Mouse (Mus musculus) right cerebral cortex, adult 18-20 months (tissue): Measurements from ENCODE around the gene 9430097D07Rik.

Experiments used
- DNase-seq: peaks from one replicate; pipeline ENCODE4 v3.0.0; 2022; ENCODE audit warnings: mixed read lengths

The 9430097D07Rik gene

DNA sequence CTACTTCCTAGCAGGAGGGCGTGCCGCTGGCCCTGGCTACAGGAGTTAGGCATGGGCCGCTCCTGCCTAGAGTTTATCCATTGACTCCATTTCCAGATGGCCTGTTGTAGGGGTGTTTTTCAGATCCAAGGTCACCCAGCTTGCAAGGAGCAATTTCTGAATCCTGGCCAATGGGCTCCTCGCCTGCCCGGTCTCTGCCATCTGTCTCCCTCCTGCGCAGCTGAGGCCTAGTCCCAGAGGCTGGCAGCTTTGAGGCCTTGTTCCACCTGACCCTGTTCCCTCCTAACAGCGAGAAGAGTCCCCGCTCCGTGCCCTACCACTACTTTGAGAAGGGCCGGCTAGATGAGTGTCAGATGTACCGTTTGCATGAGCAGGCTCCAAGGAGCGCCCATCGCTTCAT, 21.2 kb upstream of the 9430097D07Rik start:
- no peak for DNase-seq

DNA sequence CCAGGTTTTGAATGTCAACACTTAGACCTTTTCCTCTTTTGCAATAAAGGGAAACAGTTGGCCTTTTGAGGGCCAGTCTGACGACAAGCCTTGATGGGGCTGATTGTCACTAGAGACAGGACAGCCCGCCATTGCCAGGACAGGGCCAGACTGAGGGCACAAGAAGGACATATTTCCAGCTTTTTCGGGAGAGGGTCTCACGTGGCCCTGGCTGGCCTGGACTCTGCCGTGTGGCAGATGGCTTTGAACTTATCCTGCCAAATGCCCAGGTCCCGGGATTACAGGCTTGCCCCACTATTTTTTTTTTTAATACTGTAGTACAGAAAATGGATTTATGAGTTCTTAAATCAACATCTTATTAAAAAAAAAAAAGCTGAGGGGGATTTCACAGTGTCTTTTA, 15.8 kb upstream of the 9430097D07Rik start:
- DNase-seq = no peak

DNA sequence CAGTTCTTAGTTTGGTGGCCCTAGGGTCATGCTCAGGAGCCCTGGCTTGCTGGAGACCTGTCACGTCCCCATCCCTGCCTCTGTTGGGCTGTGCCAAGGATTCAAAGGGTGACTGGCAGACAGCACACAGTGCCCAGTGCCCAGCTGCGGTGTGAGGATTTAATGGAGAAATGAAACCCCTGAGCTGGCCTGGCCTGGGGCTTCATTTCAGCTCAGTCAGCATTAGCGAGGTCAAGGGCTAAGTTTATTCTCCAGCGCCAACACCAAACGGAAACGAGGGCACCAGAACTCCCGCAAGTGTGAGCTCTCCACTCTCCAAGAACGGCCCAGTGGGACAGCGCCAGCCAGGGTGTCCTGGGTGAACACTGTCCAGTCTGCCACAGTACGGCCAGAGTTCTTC, 14.7 kb upstream of the 9430097D07Rik start:
- DNase-seq = no peak

DNA sequence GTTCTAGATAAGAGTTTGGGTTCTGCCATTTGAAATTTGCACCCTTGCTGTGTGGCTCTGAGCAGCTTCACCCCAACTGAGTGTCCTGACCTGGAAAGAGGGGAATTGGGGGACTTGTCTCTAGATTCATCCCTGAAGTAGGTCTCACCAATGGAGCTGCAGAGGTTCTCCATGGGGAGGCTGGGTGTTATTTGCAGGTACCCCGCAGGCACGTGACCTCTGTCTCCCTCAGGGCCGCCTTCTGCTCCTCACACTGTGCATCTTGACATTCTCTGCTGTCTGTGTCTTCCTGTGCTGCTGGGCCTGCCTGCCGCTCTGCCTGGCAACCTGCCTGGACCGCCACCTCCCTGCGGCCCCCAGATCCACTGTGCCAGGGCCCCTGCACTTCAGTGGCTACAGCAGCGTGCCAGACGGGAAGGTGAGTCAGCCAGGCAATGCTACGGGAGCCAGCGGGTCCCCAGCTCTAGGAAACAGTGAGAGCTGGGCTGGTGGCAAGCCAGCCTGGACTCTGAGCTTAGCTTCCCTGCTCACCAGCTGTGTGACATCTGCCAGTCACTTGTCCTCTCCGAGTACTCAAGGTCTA, 13.8 kb upstream of the 9430097D07Rik start:
- peak; percentile 77 for DNase-seq

DNA sequence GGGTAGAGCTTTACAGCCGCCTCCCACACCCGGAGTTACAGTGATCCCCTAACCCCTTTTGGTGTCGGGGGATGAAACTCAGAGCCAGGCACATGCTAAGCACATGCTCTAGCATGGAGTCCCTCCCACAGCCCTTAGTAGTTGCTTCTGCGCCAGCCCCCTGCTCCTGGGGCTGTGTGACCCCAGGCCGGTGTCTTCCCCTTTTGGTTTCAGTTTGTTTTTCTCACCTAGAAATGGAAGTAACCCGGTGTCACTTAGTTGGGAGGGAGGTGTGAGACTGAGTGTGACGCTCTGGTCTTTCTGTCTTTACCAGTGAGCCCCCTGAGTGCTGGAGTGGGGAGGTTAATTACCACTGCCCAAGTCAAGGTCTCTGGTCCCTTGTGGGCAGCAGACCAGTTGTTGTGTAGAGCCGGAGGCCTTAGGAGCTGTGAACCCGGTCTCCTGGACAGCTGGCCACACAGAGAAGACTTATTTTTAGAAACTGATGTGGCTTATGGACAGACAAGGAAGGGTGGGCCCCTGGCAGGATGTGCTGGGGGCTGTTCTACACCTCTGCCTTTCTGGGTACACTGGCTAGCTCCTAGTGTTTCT, 12.3 kb upstream of the 9430097D07Rik start:
- DNase-seq = no peak

DNA sequence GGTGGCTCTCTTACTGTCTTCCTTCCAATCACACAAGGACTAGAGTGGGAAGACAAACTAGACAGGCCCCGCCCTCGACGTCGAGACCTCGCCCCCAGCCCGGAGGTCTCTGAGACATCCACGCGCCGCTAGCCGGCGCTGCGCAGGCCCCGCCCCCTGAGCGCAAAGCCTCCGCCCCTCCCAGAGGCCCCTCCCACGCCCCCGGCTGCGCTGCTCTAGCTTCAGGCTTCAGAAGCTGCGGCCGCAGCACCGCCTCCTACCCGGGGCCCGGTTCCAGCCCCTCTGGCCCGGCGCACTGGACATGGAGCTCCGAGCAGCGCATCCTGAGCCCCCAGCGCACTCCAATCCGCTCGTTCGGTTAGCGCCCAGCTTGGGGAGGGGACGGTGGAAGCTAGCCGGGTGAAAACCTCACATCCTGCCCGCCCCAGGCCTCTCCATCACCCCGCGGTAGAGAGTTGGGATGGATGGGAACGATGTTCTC, 11.4 kb upstream of the 9430097D07Rik start, which contains the start of gene St6galnac4:
Gene St6galnac4 (plus strand): TSS at position 225 of the 481 bp plus-strand sequence.
- DNase-seq = peak; percentile 93

DNA sequence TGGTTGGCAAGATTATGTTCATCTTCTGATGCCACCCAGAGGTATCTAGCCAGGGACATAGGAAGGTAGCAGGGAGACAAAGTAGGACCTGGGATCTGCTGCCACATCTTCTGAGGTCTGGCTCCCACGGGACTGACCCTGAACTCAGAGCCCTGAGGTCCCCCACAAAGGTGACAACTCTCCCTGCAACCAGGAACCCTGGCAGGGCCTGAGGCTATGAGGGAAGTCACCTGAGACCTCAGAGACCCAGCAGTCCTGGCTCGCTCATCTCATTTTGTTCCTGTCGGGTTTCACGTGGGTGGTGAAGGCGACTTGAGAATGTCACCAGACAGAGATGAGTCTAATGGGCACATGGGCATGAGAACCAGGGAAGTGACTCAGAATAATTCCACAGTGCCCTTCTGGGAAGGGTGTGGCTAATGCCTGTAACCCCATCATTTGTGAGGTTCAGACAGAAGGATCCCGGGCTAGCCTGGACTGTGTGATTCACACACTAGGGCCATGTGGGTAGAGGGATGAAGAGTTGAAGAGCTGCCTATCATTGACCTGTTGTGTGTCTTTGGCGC, 9.7 kb upstream of the 9430097D07Rik start:
- no peak for DNase-seq

DNA sequence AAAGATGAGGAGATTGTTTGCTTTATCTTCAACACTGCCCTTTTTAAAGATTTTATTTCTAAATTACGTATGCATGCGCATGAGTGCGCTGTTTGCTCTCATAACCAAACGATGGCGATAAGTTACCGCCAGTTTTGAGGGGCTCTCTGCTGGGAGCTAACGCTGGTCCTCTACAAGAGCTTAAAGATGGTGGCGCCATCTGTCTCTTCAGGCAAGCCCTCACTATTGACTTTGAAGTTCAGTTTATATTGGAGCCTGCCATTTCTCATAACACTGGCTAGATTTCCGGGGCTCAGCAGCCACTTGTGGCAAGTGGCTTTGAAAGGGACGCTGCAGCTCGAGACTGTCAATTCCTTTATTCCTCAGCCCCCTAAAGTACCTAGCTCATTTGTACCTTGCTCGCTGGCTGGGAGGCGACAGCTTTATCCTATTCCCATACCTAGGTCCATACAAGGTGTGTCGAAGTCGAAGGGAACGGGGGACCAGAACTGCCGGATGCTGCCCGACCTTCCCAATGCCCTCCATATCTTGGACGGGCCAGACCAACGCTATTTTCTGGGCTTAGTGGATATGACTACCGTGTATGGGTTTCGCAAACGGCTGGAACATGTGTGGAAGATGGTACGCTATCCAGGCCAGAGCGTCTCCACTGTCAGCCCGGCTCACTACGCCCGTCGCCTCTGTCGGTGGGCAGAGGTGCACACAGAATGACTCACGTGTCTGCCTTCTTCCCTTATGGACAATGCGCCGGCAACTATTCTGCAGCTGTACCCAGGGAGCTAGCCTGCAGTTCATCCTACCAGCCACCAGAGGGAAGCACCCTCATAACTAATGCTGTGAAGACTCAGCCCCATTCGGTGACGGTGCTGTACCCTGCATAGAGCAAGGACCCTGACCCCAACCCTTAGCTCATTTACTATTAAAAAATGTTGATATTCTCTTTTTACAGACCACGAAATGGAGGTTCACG, 7.6 kb upstream of the 9430097D07Rik start:
- peak; percentile 89 for DNase-seq

DNA sequence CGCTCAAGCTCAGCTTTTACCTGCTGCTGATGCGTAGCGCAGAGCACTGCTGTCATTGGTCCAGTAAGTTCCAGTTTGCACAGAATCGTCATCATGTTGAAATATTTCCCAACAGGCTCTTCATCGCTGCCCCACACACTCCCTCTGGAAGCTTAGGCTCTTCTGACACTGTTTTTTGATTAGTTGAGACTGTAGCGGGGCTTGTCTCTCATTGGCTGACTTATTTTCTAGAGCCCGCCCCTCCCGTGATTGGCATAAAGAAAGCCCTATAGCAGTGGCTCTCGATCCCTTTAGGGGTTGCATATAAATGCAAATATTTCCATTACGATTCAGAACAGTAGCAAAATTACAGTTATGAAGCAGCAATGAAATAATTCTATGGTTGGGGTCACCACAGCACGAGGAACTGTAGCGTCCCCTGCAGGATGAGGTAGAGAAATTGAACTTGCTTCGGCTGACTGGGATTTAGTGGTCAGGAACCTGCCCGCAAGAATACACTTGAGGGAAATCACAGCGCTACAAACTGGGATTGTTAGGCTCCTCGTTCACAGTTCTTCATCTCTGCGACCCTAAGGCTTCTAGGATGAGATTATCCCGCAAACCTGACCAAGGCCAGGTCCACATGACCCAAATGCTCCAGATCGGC, 6.1 kb upstream of the 9430097D07Rik start:
- peak; percentile 87 for DNase-seq

DNA sequence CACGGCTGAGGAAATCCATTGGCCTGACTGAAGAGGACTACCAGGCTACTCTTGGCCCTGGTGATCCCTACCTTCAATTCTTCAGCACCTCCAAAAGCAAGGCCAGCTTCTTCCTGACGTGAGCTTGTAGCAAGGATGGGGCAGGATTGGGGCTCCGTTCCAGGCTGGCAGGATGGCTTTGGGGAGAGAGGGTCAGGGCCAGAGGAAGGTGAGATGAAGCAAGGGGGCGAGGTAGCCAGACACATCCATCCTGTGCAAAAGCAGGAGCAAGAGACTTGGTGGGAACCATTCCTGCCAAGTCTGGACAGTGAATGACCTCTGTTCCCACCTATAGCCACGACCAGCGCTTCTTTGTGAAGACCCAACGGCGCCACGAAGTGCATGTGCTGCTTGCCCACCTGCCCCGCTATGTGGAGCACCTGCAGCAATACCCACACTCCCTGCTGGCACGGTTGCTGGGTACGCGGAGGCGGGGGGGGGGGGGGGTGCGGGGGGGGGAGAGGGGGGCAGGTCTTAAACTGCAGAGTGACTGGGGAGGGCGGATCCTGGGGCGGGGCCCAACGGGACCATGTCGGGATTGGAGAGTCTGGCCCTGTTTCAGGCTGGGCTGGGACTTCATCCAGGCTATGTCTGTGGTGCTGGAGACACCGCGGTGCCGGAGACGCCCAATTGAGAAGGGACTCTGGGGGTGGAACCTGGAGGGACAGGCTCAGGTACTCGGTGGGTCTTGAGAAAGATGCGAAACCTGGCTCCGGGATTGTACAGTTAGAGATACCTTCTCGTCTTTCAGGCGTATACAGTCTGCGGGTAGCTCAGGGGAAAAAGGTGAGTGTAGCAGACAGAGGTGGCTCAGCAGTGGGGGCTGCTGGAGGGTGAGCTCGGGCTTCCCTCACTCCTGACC, 2.9 kb upstream of the 9430097D07Rik start:
- no peak for DNase-seq

DNA sequence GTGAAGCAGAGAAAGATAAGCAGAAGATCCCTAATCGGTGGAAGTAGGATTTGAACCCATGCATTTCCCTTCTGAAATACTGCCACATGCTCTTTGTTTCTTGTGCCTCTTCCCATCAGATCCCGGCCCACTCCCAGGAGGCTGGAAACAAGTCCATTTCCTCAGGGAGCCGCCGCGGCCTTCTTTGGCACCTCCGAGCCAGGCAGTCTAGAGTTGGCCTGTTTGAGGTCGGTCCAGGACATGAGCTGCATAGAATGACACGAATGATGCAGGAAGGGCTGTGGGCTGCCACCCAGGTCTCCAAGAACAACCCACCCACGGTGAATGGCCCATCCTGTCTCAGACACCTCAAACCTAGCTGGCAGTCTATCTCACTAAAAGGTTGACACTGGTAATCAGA, 1.0 kb upstream of the 9430097D07Rik start:
- DNase-seq = no peak

DNA sequence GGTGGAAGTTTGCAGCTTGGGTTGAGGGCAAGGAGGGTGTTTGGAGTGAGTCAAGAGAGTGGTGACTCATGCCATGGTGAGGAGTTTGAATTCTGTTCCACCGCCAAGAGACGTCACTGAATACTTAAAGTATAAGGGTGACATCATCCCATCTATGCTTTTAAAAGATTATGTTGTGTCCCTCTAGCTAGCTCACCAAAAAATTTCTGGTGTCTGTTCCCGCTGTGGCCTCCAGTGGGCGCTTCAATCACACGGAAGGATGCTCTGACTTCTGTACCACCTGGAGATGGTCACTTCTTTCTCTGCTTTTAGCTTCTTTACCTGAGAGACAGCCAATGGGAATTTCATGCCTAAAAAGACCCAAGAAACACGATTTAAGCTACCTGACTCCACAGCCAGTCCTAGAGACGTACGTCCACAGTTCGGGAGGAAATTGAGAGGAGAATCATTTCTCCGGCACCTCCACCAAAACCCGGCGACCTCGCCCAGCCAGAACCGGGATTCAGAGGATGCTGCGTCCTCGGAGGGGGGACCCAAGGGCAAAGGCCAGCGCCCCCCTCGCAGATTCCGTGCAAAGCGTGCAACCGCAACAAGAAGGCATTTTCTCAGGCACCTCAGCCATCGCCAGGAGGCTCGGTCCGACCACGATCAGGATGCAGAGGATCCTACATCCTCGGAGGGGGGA, 441 bp downstream of the 9430097D07Rik start:
- DNase-seq = peak; percentile 89

DNA sequence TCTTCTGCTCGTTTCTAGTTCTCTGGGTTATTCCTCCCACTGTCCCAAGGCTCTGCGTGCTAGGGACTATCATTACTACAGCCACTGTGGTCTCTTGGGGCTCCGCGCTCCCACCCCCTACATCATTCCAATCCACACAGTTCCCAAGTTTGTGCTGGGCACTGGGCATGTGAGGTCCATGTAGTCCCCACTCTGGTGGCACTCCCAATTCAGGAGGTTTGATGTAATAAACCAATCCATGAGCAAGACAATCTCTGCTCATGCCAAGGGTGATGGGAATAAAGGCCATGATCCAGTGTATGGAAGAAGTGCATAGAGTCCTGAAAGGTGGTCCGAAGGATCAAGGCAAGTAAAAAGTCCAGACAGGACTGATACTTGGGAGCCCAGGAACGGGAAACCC, 987 bp downstream of the 9430097D07Rik start, which contains the start of gene Pip5kl1:
Gene Pip5kl1 (plus strand): TSS at position 301 of the 400 bp plus-strand sequence.
- DNase-seq = no peak

DNA sequence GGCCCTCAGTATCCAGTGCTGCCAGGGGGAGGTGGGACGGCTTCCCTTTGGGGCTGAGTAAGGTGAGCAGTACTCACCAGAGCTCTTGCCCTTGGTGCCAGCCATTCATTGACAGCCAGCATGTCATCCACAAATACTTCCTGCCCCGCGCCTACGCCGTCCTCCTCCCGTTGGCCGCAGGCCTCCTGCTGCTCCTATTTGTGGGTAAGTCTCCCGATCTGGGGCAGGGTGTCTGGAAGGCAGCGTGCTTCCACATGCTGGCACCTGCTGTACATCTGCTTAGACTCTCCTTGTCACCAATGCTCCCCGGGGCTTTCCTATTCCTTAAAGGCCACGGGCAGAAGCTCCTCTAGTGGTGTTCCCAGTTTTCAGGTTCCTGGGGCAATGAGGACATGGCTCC, 3.3 kb downstream of the 9430097D07Rik start:
- DNase-seq = no peak

DNA sequence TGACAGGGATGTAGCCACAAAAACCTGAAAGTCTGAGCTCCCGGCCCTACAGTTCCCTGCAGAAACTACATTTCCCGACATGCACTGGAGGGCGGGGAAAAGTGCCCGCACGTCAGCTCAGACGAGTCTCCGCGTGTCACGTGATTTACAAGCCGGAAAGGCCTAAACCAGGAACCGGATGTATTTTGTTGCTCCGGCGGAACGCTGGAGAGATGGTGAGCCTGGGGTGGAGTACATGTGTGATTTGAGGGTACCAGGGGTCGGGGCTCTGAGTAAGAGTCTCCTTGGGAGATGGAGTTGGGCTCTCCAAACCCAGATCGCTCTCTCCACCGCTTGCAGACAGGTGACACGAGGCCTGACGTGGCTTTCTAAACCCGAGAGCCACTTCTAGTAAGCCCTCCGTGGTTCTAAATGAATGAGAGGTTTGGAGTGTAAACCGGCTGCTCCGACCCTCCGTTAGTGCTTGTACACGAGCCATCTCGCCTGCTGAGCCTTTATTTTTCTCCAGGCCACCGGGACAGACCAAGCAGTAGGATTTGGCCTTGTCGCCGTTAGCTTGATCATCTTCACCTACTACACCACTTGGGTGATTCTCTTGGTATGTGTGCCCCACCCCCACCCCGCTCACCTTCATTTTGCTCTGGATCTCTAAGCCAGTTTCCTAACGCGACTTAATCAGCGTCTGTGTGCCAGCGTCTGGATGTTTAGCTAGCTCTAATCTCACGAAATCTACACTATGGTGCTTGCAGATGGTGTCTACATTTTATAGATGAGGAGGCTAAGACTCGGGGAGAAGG, 4.6 kb downstream of the 9430097D07Rik start, which contains the start of gene Dpm2:
Gene Dpm2 (plus strand): TSS at position 161 of the 797 bp plus-strand sequence.
- DNase-seq = peak; percentile 95

DNA sequence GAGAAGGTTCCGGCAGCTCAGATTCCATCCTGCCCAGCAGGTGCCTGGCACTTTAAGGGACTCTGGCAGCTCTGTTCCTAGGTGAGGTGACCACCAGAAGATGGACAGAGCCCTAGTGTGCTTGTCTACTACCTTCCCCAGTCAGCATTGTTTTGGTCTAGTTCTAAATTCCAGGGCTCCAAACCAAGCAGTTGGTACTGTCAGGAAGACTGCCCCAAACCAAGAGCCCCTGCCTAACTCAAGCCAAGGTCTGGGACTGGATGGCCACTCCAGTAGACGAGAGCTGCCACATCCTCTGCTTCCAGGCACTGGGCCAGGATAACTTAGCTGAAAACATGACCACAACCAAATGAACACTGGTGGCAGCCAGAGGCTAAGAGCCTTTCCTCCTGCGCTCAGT, 6.5 kb downstream of the 9430097D07Rik start:
- no peak for DNase-seq

DNA sequence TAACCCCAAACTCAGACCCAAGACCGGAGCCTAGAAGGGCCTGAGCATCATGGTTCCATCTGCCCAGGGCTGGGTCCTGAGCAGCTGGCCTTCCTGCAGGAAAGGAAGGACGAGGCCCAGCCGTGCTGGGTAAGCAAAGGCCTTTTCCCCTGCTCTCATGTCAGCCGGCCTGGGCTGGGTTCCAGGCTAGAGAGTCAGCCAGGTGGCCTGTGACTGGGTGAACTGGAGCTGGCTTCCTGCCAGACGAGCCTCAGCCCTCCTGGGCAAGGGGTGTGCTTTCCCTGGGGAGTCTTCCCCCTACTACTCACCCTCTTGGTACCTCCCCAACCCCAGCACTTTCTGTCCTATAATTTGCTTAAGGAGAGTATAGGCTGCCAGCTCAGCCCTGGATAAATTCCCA, 7.3 kb downstream of the 9430097D07Rik start:
- no peak for DNase-seq

DNA sequence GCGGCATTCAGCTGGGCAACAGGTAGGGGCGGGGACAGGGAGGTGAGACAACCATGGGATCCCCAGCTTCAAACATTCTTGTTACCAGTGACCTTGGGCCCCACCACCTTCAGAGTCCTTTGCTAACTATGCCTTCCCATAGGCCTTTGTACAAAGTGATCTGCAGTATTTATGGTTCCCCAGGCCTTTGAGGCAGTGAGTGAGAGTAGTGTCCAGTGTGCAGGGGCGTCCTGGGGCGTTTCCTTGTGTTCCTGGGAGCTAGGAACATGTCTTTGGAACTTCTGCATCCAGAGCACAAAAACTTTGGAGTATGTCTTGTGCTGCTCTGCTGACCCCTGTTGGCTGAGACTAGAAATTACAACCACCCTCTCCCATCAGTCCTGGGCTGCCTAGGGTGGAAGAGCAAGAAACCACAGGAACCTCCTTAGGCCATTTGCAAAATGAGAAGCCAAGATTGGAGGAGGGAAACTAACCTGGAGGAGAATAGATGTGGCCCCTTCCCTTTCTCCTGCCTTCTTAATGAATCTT, 8.9 kb downstream of the 9430097D07Rik start:
- peak; percentile 71 for DNase-seq

DNA sequence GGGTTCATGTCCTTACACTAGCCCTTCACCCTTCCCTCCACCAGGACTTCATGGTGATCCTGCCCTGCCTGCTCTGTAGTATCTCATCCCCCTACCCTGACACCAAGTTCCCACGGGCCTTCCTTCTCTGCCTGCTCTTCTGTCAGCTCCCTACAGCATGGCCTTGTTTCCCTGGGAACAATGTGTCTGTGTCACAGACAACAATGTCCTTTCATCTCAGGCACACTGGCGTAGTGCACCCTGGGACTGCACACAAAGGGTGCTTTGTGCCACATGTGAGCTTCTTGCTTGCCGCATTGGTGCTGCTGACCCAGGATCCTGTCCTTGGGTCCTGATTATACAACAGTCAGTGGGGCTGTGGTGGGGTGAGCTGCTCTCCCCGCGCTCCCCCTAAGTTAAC, 15.9 kb downstream of the 9430097D07Rik start:
- DNase-seq = peak; percentile 75

DNA sequence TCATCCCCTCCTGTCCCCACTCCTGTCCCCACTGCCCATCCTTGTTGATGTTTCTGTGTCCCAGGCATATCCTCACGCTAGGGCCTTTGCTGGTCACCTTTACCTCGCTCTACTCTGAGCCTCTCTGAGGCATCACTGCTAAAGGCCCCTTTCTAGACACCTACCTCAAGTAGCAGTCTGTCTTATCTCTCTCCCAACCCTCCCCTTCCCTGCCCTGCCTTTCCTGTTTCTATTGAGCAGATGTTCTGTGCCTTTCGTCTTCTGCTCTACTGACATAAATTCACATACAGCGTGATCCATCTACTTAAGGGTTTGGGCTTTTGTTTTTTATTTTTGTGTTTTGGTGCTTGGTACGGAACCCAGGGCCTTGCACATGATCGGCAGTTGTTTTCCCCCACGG, 19.5 kb downstream of the 9430097D07Rik start:
- DNase-seq = no peak
